Mouse (Mus musculus) cerebellum, adult 18-20 months (tissue): Measurements from ENCODE around the gene Tmem163.

Source experiments
- DNase-seq, 2 experiments: peaks; one replicate each; pipeline ENCODE4 v3.0.0; 2021

Tmem163 gene

GRCm38 (mm10) chr1:127679498-127680133 is at the start of gene Tmem163:
Tmem163 (minus strand) TSS chr1:127679548.
- DNase-seq: peak; percentile 75 to 82

GRCm38 (mm10) chr1:127729096-127729495 is 49.7 kb upstream of the Tmem163 start, which contains the start of gene Acmsd:
Acmsd (plus strand) TSS chr1:127729413.
- DNase-seq: no peak

- DNase-seq: no peak
These were observed 44.2 kb upstream of the Tmem163 start for GRCm38 (mm10) chr1:127723596-127723995.

- DNase-seq: no peak
These were observed 38.9 kb upstream of the Tmem163 start for GRCm38 (mm10) chr1:127718290-127718689.

- DNase-seq: no peak
These were observed 37.1 kb upstream of the Tmem163 start for GRCm38 (mm10) chr1:127716441-127716840.

- DNase-seq: no peak
These were observed 26.9 kb upstream of the Tmem163 start for GRCm38 (mm10) chr1:127706269-127706668.

- DNase-seq: no peak
These were observed 22.8 kb upstream of the Tmem163 start for GRCm38 (mm10) chr1:127702187-127702586.

GRCm38 (mm10) chr1:127696533-127696932 is 17.2 kb upstream of the Tmem163 start:
- DNase-seq: no peak

- DNase-seq: peak; percentile 80 to 87
These were observed 1.4 kb downstream of the Tmem163 start for GRCm38 (mm10) chr1:127677661-127678580.

- peak; percentile 63 to 70 for DNase-seq
These were observed 2.2 kb downstream of the Tmem163 start for GRCm38 (mm10) chr1:127677131-127677631.

- peak; percentile 47 to 59 for DNase-seq
These were observed 2.7 kb downstream of the Tmem163 start for GRCm38 (mm10) chr1:127676516-127677099.

- peak; percentile 89 for DNase-seq
These were observed 3.2 kb downstream of the Tmem163 start for GRCm38 (mm10) chr1:127676116-127676515.

- DNase-seq: no peak
These were observed 4.1 kb downstream of the Tmem163 start for GRCm38 (mm10) chr1:127675253-127675652.

GRCm38 (mm10) chr1:127673221-127674050 is 5.9 kb downstream of the Tmem163 start:
- DNase-seq: no peak

- peak in 1 of 2 experiments; percentile 53 for DNase-seq
These were observed 11.2 kb downstream of the Tmem163 start for GRCm38 (mm10) chr1:127668161-127668560.

- DNase-seq: no peak
These were observed 12.1 kb downstream of the Tmem163 start for GRCm38 (mm10) chr1:127667110-127667860.

GRCm38 (mm10) chr1:127666221-127666620 is 13.1 kb downstream of the Tmem163 start:
- DNase-seq: no peak

GRCm38 (mm10) chr1:127662385-127663068 is 16.8 kb downstream of the Tmem163 start:
- no peak for DNase-seq

GRCm38 (mm10) chr1:127661118-127662012 is 18.0 kb downstream of the Tmem163 start:
- no peak for DNase-seq

GRCm38 (mm10) chr1:127651564-127651963 is 27.8 kb downstream of the Tmem163 start:
- DNase-seq: no peak
